Mouse (Mus musculus) c-Kit-positive CD71-positive TER-119-positive erythroid progenitor cells, embryonic 14.5 days (primary cell): ENCODE results near the gene Rab37.

Experiments
- DNase-seq: peaks from one replicate; pipeline ENCODE4 v3.0.0-alpha.2; 2013; ENCODE audit warnings: low spot score

Rab37 gene

DNA sequence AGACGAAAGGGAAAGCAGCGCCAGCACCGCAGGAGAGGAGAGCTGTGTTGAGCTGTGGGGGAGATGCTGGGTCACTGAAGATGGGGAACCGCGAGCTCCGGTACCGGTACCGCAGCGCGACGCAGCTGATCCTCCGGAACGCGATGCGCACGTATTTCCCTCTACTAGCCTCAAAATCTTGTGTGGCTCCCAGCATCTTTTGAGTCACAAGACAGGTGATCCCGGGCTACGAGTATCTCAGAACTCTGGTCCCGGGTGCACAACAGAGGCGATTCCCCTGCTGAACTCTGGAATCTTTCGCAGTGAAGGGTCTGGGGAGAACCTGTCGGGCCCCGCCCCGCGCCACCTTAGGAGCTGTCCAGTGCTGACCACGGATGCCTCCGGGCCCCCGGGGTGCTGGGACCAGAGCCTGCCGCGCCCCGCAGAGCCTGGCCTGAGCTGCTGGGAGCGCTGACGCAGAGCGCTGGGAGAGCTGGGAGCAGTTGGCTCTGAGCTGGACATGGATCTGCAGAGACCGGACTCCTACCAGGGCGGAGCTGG is at the start of gene Rab37:
TSS of gene Rab37 (plus strand) at position 70 of the 540 bp plus-strand sequence.
- no peak for DNase-seq

DNA sequence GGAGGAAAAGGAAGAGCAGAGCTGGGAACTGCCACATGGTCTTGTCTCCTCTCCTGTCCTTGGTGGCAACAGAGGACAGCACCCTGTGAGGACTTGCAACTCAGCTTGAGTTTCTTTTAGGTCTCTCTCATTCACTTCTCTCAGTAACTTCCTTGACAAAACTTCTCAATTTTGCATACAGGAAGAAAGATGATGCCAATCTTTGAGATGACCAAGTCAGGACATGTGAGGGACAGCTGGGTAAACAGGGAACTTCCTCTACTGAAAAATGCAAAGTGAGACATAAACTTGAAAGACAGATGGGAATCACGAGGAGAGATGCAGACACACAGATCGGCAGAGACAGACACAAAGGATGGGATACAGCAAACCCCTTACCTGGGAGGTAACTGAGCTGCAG is 43.0 kb upstream of the Rab37 start, which contains the start of gene Cd300ld3:
TSS of gene Cd300ld3 (minus strand) at position 151 of the 400 bp plus-strand sequence.
- no peak for DNase-seq

DNA sequence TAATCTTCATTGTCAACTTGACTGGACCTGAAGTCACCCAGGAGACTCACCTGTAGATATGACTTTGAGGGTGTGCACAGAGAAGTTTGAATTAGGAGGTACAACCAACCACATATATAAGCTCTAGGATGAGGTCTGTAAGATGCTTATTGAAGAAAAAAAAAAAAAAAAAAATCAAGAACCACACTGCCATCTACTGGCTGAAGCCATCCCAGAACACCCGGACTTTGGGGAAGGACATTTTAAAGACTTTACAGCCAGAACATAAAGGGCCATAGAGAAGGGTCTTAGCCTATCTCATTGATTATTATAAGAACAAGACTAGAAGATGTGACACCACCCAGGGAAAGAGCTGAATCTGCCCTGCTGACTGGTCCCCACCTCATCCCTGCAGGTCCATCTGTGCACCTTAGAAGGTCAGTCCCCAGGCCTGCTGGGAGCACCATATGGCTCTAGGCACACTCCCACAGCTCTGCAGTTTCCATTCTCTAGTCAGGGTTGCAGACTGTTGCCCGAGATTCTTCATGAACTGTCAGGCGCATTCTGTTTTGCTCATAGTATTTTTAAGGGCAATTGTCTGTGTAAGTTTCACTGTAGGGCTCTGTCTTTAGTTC is 41.8 kb upstream of the Rab37 start:
- DNase-seq = no peak

DNA sequence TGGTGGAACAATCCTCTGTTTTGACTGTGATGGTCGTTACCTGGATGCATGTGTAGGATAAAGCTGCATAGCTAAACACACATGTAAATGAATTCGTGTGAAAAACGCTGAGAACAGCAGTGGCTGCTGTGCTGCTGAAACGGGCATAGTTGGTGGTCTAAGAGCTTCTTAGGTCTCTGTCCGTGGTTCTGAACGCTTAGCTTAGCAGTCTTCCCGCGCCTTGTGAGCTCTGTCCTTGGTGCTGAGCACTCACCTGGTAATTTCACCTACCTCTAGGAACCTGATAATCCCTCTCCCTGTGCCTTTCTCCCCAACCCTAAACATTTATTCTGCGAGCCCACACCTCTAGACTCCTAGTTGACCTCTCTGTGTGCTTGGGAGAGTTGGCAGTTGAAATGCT is 39.0 kb upstream of the Rab37 start:
- peak; percentile 25 for DNase-seq

DNA sequence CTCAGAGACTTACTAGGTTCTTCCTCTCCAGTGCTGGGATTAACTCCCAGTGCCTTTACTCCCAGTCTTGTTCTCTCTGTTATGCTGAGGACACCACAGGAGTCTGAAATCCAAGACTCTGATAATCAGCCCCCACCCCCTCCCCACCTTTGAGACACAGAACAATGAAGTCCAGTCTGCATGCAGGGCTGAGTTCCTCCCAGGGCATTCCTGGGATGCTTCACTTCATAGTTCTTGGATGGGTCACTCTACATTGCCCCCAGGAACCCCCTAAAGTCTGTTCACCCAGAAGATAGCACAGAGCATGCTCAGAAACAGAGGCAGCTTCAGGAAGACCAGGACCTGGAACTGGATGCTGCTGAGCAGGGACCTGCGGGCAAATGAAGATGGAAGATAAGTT is 38.2 kb upstream of the Rab37 start:
- DNase-seq = no peak

DNA sequence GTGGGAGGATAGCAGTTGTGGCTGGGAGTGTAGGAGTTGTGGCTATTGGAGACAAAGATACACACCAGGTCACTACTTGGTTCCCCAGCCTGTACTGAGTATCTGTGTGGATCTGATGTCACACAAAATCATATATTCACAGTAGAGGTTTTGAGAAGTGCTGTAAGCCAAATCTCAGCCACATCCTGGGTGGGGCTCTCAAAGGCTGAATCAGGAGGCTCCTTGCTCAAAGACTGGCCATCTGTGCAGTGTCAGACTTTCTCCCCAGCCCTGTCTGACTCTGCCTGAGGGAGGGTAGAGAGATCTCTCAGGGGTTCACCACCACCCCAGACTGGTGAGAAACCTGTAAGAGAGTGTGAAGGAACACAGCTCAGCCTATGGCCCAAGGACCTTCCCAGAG is 36.7 kb upstream of the Rab37 start:
- DNase-seq = no peak

DNA sequence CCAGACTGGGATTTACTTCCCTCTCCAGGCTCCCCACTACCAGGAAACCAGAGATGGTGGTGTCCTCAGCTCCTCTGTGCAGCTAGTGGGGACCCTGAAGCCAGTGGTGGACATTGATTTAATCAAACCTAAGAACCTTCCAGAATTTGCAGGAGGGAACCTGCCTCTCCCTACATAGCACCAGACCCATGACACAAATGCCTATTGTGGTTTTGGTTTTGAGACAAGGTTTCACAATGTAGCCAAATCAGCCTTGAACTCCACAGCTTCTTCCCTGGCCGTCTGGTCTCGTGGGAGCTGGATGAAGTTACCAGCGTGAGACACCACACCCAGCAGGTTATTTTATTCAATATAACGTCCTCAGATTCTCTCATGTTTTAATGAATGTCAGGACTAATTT is 32.5 kb upstream of the Rab37 start:
- no peak for DNase-seq

DNA sequence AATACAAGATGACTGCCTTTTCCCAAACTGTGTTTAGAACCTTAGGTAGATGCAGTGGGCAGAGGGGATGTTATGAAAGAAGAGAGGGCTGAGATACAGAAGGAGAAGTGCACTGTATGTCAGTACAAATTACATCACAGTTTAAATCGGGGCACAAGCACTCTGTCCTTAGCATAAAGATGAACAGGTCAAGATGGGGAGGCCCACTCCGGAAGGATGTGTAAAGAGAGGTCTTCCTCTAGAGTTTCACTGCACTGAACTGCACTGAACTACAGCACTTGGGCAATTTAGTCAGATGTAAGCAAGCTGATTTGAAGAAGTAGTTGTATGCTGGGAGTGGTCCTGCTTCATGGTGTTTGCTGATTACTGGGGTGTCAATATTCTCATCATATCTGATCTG is 31.4 kb upstream of the Rab37 start:
- DNase-seq = no peak

DNA sequence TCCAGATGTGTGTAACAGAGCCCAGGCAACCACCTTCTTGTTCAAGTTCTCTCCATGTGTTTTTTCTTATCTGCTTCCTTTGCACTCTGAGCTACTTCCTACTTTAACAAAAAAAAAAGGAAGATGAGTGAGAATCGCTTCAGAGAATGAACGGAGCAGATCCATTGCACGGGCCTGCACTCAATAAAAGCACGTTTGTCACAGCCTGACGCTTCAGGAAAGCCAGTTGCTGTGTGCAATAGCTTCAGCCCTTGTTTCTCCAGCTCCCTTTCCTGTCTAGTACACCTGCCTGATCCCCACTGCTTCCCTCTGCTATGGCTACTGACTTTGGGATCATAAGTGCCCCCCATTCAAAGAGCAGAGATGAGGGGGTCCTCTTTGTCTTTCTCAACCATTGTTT is 29.2 kb upstream of the Rab37 start, which contains the start of gene Cd300e:
TSS of gene Cd300e (minus strand) at position 101 of the 400 bp plus-strand sequence.
- DNase-seq = no peak

DNA sequence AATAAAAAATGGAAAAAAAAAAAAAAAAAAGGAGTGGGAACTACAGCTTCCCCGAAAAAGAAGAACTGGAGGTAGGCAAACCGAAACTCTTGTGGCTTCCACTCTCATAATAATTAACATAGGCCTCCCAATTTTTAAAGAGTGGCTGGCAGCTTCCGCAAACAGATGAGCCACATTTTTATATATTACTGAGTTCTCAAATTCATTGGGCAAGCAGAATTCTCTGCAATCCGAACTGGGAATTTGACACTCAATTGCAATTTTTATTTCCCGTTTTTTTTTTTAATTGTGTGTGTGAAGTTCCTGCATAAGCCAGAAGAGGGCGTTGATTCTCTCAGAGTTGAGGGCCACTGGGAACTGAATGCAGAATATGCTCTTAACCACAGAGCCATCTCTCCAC is 24.5 kb upstream of the Rab37 start:
- DNase-seq = no peak

DNA sequence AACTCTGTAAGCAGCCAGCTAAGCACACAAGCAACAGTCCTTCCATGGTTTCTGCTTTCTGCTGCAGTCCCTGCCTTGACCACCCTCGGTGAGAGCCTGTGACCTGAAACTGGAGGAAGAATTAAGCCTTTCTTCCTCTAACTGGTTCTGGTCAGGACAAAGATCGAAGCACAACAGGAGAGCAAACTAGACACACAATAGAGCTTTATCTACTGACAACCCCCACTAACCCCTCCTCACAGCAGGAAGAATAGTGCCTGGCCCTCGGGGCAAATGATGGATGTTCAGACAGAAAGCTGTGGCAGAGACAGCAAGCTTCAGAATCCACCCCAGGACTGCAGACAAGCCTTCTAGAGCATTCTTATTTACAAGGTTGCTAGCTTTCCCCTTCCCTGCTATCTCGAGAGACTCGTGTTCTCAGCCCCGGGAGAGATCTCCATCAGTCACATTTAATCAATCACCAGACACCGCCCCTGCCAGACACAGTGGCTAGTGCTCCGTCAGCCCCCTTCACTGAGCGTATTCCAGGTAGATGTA is 20.1 kb upstream of the Rab37 start:
- no peak for DNase-seq

DNA sequence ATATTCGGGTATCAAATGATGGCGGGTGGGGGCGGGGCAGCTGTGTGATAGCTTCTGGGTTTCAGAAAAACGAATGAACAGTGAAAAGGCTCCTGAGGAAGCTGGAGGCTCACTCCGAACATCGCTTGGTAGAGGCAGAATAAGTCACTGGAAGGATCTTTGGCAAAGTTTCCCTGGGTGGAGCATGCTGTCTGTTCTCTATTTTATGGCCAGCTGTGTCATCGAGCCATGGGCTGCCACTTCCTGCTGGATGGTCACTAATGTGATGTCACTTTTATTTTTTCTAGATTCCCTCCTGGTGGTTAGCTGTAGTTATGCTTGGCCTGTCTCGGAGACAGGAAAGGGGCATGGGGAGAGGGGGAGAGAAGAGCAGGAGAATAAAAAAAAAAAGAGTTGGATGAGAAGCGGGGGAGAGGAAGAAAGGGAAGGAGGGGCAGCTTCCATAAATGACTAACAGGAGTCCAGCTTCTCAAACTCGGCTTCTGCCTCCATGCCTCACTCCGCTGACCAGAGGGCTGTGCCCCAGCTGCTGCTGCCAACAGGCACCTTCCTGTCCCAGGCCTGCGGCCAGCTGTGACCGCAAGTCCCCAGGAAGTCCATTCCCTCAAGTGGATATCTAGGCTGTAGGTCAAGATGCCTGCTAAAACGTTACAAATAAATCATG is 19.5 kb upstream of the Rab37 start:
- no peak for DNase-seq

DNA sequence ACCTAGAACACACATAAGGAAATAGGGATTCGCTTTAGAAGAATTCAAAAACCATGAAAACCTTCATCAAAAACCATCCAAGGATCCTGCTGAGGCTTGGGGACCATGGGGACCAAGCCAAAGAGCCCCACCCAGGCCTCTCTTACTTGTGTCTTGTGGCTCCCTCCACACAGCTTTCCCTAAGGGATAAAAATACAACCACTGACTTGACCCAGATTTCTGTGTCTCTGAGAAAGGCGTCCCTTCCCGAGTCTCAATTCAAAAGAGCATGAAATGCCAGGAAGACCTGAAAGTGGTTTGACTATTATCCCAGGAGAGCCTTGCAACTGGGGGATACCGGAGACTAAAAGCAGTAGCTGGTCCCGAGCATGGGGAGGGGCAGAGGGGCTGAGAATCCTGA is 18.2 kb upstream of the Rab37 start:
- DNase-seq = no peak

DNA sequence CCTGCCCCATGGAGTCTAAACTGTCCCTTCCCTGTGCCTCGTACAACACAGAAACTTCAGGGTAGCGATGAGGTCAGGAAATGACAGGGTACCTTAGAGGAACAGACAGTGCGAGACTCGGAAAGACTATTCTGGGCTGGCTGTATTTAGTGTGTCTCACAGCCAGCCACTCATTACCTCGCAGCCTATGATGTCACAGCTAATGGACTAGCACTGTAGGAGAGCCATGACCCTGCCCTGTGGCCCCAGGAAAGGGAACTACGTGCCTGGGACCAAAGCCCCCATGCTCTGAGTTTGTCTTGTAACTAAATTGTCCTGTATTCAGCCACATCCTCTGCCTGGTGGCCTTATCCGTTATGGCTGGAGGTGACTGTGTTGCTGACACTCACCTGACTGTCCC is 15.8 kb upstream of the Rab37 start:
- no peak for DNase-seq

DNA sequence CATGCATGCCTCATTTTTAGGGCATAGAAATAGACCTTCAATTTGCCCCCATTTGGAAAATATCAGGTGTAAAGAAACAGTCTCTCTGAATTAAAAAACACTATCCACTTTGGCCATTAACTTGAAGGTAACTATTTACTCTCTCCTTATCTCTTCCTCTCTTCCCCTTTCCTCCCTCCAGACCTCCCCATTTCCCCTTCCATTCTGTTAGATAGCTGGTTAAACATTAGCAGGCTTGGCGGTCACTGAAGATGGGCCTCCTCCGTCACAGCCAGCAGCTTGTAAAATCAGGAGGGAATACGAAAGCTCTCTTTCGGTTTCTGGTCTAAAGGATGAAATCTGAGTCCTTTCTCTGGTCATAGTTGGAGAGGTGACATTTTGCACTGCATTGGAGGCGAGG is 15.4 kb upstream of the Rab37 start:
- no peak for DNase-seq

DNA sequence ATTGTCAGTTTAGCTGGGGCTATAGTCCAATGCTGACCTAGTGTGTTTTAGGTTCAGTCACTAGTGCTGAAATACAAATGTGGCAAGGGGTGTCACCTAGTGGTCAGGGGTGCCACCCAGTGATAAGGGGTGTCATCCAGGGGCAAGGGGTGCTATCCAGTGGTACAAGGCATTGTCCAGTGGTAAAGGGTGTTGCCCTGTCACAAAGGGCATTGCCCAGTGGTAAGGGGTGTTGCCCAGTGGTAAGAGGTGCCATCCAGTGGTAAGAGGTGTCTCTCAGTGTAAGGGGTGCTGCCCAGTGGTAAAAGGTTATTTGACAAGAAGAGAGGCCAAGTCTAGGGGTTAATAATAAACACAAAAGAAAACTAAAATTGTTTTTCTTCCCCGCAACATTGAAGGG is 13.8 kb upstream of the Rab37 start:
- DNase-seq = no peak

DNA sequence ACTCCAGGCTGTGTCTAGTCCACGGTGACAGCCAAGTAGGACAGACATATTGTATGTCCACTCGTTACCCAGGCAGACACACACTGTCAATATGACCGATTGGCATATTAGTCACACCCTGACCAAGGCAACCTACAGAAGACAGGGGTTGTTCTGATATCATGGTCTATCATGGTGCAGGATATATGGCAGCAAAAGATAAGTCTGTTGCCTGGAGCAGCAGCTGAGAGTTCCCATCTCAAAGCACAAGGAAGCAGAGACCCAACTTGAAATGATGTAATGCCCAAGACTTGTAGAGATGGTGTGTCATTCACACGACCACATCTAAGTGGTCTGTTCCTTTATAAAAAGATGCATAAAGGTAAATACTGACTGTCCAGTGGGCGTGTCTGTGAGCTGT is 12.6 kb upstream of the Rab37 start:
- DNase-seq = no peak

DNA sequence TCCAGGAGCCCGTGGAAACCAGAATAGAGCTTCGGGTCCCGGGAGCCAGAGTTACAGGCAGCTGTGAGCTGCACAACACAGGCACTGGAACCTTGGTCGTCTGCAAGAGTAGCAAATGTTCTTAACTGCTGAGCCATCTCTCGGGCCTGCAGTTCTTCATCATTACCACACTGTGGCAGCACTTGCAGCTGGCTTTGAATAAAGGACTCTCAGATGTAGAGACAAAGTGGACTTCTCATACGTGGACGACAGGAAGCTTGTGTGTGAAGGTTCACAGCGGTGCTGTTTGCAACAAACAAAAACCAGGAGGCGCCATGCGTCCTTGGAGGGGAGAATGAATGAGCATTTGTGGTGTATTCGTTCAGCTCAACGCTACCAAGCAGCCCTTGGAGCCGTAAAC is 10.3 kb upstream of the Rab37 start:
- peak; percentile 26 for DNase-seq

DNA sequence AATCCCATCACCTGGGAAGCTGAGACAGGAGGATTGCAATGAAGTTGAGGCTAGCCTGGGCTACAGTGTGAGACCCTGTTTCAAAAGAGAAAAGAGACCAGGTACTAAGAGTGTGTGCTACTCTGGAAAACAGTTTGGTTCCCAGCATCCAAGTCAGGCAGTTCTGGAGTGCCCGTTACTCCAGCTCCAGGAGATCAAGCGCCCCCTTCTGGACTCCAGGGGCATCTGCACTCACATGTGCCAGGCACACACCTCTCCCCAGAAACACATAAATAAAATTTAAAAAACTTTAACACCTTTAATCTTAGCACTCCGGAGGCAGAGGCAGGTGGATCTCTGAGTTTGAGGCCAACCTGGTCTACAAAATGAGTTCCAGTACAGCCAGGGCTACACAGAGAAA is 9.9 kb upstream of the Rab37 start:
- DNase-seq = no peak

DNA sequence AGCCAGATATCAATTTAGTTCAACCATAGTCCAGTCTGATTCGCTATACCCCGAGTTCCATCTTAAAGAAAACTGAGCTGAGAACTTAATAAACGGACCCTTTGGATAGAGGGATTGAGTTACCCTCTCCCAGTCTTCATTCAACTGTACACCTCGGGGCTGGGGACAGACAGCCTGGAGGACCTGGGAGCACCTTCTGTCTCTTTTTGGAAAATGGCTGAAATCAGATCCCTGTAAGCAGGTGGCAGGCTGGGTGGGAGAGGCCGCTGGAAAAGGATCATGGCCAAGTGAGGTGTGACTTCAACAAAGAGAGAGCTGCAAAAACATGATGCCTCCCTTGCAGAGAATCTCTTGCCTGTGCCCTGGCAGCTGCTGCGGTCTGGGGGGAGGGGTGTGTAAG is 9.0 kb upstream of the Rab37 start:
- no peak for DNase-seq

DNA sequence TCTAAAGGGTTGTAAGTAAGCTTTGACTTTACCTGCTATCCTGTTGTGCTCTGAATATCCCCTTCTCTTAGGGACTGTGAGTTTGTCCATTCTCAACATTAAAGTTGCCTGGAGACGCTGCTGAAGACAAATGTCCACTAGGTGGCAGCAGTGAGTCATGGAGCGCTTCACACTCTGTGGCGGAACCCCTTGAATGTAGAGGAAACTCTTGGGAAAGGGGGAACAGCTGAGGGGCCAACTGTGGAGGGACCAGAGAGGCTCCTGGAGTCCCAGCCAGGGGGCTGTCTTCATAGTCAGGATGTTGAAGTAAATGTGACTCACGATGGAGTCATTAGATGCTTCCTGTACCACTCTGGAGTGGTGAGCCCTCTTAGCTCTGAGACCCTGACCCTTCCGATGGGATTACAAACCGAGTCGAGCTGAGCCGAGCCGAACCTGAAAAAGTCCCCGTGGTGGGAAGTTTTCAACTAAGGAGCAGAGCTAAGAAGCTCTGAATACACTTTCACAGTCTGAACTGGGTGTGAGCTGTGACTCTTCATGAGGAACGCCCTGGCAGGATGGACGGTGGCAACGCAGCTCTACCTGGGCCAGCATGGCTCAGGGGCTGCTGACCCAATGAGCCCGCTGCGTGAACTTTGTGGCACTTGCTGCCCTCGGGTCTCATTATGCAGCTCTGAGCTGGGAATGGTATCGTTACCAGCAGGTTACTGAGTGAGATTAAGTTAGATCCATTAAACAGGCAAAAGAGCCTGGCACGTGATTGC is 7.7 kb upstream of the Rab37 start:
- peak; percentile 56 for DNase-seq

DNA sequence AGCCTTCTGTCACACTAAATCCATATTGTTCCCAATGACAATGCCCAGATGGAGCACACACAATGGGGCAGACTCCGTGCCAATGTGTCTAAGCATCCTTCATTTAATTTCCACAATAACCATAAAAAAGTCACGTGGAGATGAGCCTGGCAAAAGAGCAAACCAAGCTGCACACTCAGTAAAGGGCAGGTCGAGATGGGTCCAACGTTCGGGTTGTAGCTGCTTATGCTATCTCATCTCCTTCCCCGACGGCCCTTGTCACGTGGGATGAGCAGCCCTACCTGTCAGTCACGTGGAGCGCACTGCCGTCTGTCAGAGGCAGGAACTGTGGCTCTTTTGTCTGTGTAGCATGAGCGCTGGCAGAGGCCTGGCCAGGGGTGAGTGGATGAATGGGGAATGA is 6.6 kb upstream of the Rab37 start:
- DNase-seq = no peak

DNA sequence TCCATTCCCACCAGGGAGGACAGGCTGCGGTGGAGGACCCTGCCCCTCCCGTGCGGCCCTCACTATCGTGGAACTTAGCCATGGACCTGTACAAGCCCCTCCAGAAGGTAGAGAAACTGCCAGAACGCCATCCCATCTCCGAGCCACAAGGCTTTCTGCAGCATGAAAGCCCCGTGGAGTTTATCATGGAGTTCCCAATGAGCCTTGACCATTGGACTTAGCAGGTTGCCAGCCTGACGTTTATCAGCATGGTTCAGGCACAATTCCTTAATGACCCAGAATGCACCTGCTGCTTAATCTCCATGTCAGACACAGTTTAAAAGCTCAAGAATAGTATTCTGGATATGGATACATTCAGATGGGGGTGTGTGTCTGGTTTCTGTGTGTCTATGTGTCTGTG is 6.2 kb upstream of the Rab37 start:
- DNase-seq = no peak
